Mouse (Mus musculus): ENCODE measurements around the gene Dop1a.

- TF ChIP-seq CTCF (IDR thresholded peaks at IDR 0.05; ENCODE audit: low read depth) (no peak), EP300 (optimal IDR thresholded peaks at IDR 0.05) (no peak)
Measured at GRCm38 (mm10) chr9:86419366-86419765, 47.6 kb upstream of the Dop1a start.
